Mouse (Mus musculus): Measurements from ENCODE around the gene Pithd1.

- no peak for TF ChIP-seq POLR2A (IDR thresholded peaks at IDR 0.05; ENCODE audit: low read depth, low read length)
- no peak for TF ChIP-seq CTCF (conservative IDR thresholded peaks at IDR 0.05; ENCODE audit: insufficient read depth, insufficient read length, low read depth, low read length)
These were observed 19.8 kb upstream of the Pithd1 start for GRCm38 (mm10) chr4:136006821-136007220.
